Mouse (Mus musculus): Measurements from ENCODE around the gene Scel. TPM values are rescaled to one million over a fixed set of nuclear protein-coding genes. Genes with fewer than 3 reads are reported as not detected.

Scel gene
- polyA plus RNA-seq, 1 experiment from 2014 or later, result 0.19 TPM

- no peak overlapping the region for H3K27ac ChIP-seq (replicated peaks in 1 of 2; ENCODE audit: control insufficient read depth in 1 of 2, insufficient read depth in 1 of 2, low read depth in 2 of 2, low read length in 2 of 2)
- H3K9ac ChIP-seq (ENCODE audit: low read length), result no peak overlapping the region
- peak overlapping the region; percentile 99 for H3K4me2 ChIP-seq (ENCODE audit: low read length)
- H3K4me1 ChIP-seq (ENCODE audit: control insufficient read depth in 2 of 2, insufficient read depth in 2 of 2, low read length in 2 of 2), result peaks cover 0 to 2% of the 10 kb centered on the region in 2 experiments; a peak in 2 of 4 replicates
- no peak for ATAC-seq (ENCODE audit: insufficient number of reproducible peaks, insufficient read depth, low FRiP score, low read depth)
- 69% methylated on average over 2 of the region's 2 CpGs for WGBS
- H3K36me3 ChIP-seq (ENCODE audit: control insufficient read depth, insufficient read depth, low read length), result no peaks in the 10 kb centered on the region
- H3K4me3 ChIP-seq (ENCODE audit: control insufficient read depth in 1 of 2, insufficient read depth in 1 of 2, low read depth in 1 of 2, low read length in 2 of 2), result no peak overlapping the region; a peak in 1 of 4 replicates
- no peaks in the 10 kb centered on the region for H3K9me3 ChIP-seq (ENCODE audit: control insufficient read depth, low read length)
- H3K27me3 ChIP-seq (ENCODE audit: control insufficient read depth, insufficient read depth, low read length), result peaks cover 28% of the 10 kb centered on the region
Observed at GRCm38 (mm10) chr14:103651562-103651961, 138.4 kb downstream of the Scel start.

GRCm38 (mm10) chr14:103652524-103652923, 139.4 kb downstream of the Scel start:
- 85% methylated on average over 5 of the region's 5 CpGs for WGBS
- no peak overlapping the region for H3K9ac ChIP-seq (ENCODE audit: low read length)
- no peaks in the 10 kb centered on the region for H3K9me3 ChIP-seq (ENCODE audit: control insufficient read depth, low read length)
- no peaks in the 10 kb centered on the region for H3K36me3 ChIP-seq (ENCODE audit: control insufficient read depth, insufficient read depth, low read length)
- H3K4me1 ChIP-seq (ENCODE audit: control insufficient read depth in 2 of 2, insufficient read depth in 2 of 2, low read length in 2 of 2), result peaks cover 0 to 2% of the 10 kb centered on the region in 2 experiments; a peak in 2 of 4 replicates
- no peak overlapping the region for H3K4me2 ChIP-seq (ENCODE audit: low read length)
- H3K27ac ChIP-seq (replicated peaks in 1 of 2; ENCODE audit: control insufficient read depth in 1 of 2, insufficient read depth in 1 of 2, low read depth in 2 of 2, low read length in 2 of 2), result no peak overlapping the region
- H3K4me3 ChIP-seq (ENCODE audit: control insufficient read depth in 1 of 2, insufficient read depth in 1 of 2, low read depth in 1 of 2, low read length in 2 of 2), result no peak overlapping the region
- peaks cover 28% of the 10 kb centered on the region for H3K27me3 ChIP-seq (ENCODE audit: control insufficient read depth, insufficient read depth, low read length)
- ATAC-seq (ENCODE audit: insufficient number of reproducible peaks, insufficient read depth, low FRiP score, low read depth), result no peak

GRCm38 (mm10) chr14:103653800-103654199, 140.7 kb downstream of the Scel start:
- Histone ChIP-seq H3K27ac (replicated peaks in 1 of 2; ENCODE audit: control insufficient read depth in 1 of 2, insufficient read depth in 1 of 2, low read depth in 2 of 2, low read length in 2 of 2) (no peak overlapping the region), H3K4me1 (ENCODE audit: control insufficient read depth in 2 of 2, insufficient read depth in 2 of 2, low read length in 2 of 2) (peaks cover 0 to 2% of the 10 kb centered on the region in 2 experiments; a peak in 2 of 4 replicates), H3K4me2 (ENCODE audit: low read length) (no peak overlapping the region), H3K27me3 (ENCODE audit: control insufficient read depth, insufficient read depth, low read length) (peaks cover 26% of the 10 kb centered on the region), H3K4me3 (ENCODE audit: control insufficient read depth in 1 of 2, insufficient read depth in 1 of 2, low read depth in 1 of 2, low read length in 2 of 2) (no peak overlapping the region), H3K36me3 (ENCODE audit: control insufficient read depth, insufficient read depth, low read length) (no peaks in the 10 kb centered on the region), H3K9me3 (ENCODE audit: control insufficient read depth, low read length) (no peaks in the 10 kb centered on the region), H3K9ac (ENCODE audit: low read length) (no peak overlapping the region)
- WGBS, result 61% methylated on average over 5 of the region's 5 CpGs
- ATAC-seq (ENCODE audit: insufficient number of reproducible peaks, insufficient read depth, low FRiP score, low read depth), result no peak

GRCm38 (mm10) chr14:103655448-103655847, 142.3 kb downstream of the Scel start:
- WGBS, result 56% methylated on average over 5 of the region's 5 CpGs
- no peak overlapping the region for H3K9ac ChIP-seq (ENCODE audit: low read length)
- H3K4me2 ChIP-seq (ENCODE audit: low read length), result no peak overlapping the region
- ATAC-seq (ENCODE audit: insufficient number of reproducible peaks, insufficient read depth, low FRiP score, low read depth), result no peak
- H3K36me3 ChIP-seq (ENCODE audit: control insufficient read depth, insufficient read depth, low read length), result no peaks in the 10 kb centered on the region
- H3K9me3 ChIP-seq (ENCODE audit: control insufficient read depth, low read length), result no peaks in the 10 kb centered on the region
- peaks cover 11% of the 10 kb centered on the region for H3K27me3 ChIP-seq (ENCODE audit: control insufficient read depth, insufficient read depth, low read length)
- H3K4me3 ChIP-seq (ENCODE audit: control insufficient read depth in 1 of 2, insufficient read depth in 1 of 2, low read depth in 1 of 2, low read length in 2 of 2), result no peak overlapping the region
- no peaks in the 10 kb centered on the region for H3K4me1 ChIP-seq (ENCODE audit: control insufficient read depth in 2 of 2, insufficient read depth in 2 of 2, low read length in 2 of 2)
- H3K27ac ChIP-seq (replicated peaks in 1 of 2; ENCODE audit: control insufficient read depth in 1 of 2, insufficient read depth in 1 of 2, low read depth in 2 of 2, low read length in 2 of 2), result no peak overlapping the region

GRCm38 (mm10) chr14:103657876-103658275, 144.7 kb downstream of the Scel start:
- Histone ChIP-seq H3K4me2 (ENCODE audit: low read length) (no peak overlapping the region), H3K27ac (replicated peaks in 1 of 2; ENCODE audit: control insufficient read depth in 1 of 2, insufficient read depth in 1 of 2, low read depth in 2 of 2, low read length in 2 of 2) (no peak overlapping the region), H3K4me3 (ENCODE audit: control insufficient read depth in 1 of 2, insufficient read depth in 1 of 2, low read depth in 1 of 2, low read length in 2 of 2) (no peak overlapping the region), H3K9me3 (ENCODE audit: control insufficient read depth, low read length) (no peaks in the 10 kb centered on the region), H3K4me1 (ENCODE audit: control insufficient read depth in 2 of 2, insufficient read depth in 2 of 2, low read length in 2 of 2) (no peaks in the 10 kb centered on the region), H3K9ac (ENCODE audit: low read length) (no peak overlapping the region), H3K27me3 (ENCODE audit: control insufficient read depth, insufficient read depth, low read length) (no peaks in the 10 kb centered on the region), H3K36me3 (ENCODE audit: control insufficient read depth, insufficient read depth, low read length) (no peaks in the 10 kb centered on the region)
- no peak for ATAC-seq (ENCODE audit: insufficient number of reproducible peaks, insufficient read depth, low FRiP score, low read depth)
- 77% methylated on average over 4 of the region's 4 CpGs for WGBS

Small RNA genes within 50 kb of the gene (microRNA-seq; reads per million reads assigned to microRNA genes)
- not detected for gene Gm22877

Other genes with a start within 250 kb of the Scel start
- gene Mycbp2, start 166.5 kb upstream of the Scel start, polyA plus RNA-seq (2014; fragmentation: Nextera tagmentation; extraction: Ambion mirVana), result 16.5 and 16.6 TPM in 2 replicates
- 0.55 and 0.70 TPM in 2 replicates for gene Slain1, start 136.9 kb downstream of the Scel start, polyA plus RNA-seq (2014; fragmentation: Nextera tagmentation; extraction: Ambion mirVana)